ENCODE assay signal across 24 mouse cellular contexts in the genomic region with DNA sequence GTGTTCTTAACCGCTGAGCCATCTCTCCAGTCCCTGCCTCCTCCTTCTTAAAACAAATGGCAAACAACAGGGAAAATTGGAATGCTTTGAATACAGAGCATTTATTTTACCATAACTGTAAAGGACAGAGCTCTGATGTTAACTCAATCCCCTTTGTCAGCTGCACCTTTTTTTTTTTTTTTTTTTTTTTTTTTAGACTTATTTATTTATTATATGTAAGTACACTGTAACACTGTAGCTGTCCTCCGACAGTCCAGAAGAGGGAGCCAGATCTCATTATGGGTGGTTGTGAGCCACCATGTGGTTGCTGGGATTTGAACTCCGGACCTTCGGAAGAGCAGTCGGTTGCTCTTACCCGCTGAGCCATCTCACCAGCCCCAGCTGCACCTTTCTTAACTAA. TPM values are rescaled to one million over a fixed set of nuclear protein-coding genes. Genes with fewer than 3 reads are reported as not detected.
A peak's percentile ranks its signal among the peaks of the same experiment; 100 is the strongest.
DNase-seq lines count a peak whose midpoint lies in the region; ATAC-seq and TF ChIP-seq lines count a peak whose summit lies in the region.
"Had no signal": no experiment of that assay in that cellular context is flagged by ENCODE, and none has a peak within 500 bp of the region (broad histone marks: within the 10 kb centered on the region; RNA-seq: fewer than 3 reads in every experiment).

No protein-coding gene starts in this region.

- no peak overlapping the region for H3K9ac ChIP-seq in hindbrain, postnatal 0 days (replicated peaks; ENCODE audit: low read length)
- H3K9ac ChIP-seq in hindbrain, embryonic 13.5 days: no peak overlapping the region
- H3K9ac ChIP-seq in liver, embryonic 14.5 days (replicated peaks): no peak overlapping the region
- no peak overlapping the region for H3K9ac ChIP-seq in liver, embryonic 12.5 days
- no peak overlapping the region for H3K9ac ChIP-seq in ES-Bruce4 (ENCODE audit: low read depth, poor library complexity, severe bottlenecking)
- H3K9ac ChIP-seq in forebrain, embryonic 11.5 days (ENCODE audit: low read length): no peak overlapping the region
- H3K9ac ChIP-seq: embryonic facial prominence, embryonic 15.5 days; neural tube, embryonic 13.5 days had no signal

- no peak for TF ChIP-seq POLR2A in ES-Bruce4 (IDR thresholded peaks at IDR 0.05; ENCODE audit: insufficient read depth, low read length)

- H3K36me3 ChIP-seq in hindbrain, postnatal 0 days (ENCODE audit: insufficient read depth, low read length): no peaks in the 10 kb centered on the region
- peaks cover 6% of the 10 kb centered on the region for H3K36me3 ChIP-seq in hindbrain, embryonic 13.5 days
- H3K36me3 ChIP-seq in liver, embryonic 14.5 days (replicated peaks; ENCODE audit: control insufficient read depth, insufficient read depth, low read depth): no peaks in the 10 kb centered on the region; the same call in 1 of the 2 replicates
- peaks cover 8% of the 10 kb centered on the region for H3K36me3 ChIP-seq in liver, embryonic 12.5 days
- peaks cover 5% of the 10 kb centered on the region for H3K36me3 ChIP-seq in ES-Bruce4 (ENCODE audit: control insufficient read depth, insufficient read depth, low read length, poor library complexity, severe bottlenecking)
- no peaks in the 10 kb centered on the region for H3K36me3 ChIP-seq in forebrain, embryonic 11.5 days (ENCODE audit: control insufficient read depth, insufficient read depth, low read length)
- H3K36me3 ChIP-seq: embryonic facial prominence, embryonic 15.5 days had no signal

- no peaks in the 10 kb centered on the region for H3K27me3 ChIP-seq in hindbrain, postnatal 0 days (ENCODE audit: insufficient read depth, low read length)
- no peaks in the 10 kb centered on the region for H3K27me3 ChIP-seq in hindbrain, embryonic 13.5 days
- no peaks in the 10 kb centered on the region for H3K27me3 ChIP-seq in liver, embryonic 14.5 days (ENCODE audit: control insufficient read depth, insufficient read depth, low read length)
- no peaks in the 10 kb centered on the region for H3K27me3 ChIP-seq in liver, embryonic 12.5 days (replicated peaks)
- no peaks in the 10 kb centered on the region for H3K27me3 ChIP-seq in ES-Bruce4 (ENCODE audit: control insufficient read depth, insufficient read depth, low read length, poor library complexity, severe bottlenecking)
- H3K27me3 ChIP-seq in forebrain, embryonic 11.5 days (ENCODE audit: control insufficient read depth, insufficient read depth, low read length): no peaks in the 10 kb centered on the region
- H3K27me3 ChIP-seq: embryonic facial prominence, embryonic 15.5 days; neural tube, embryonic 13.5 days had no signal

- no peaks in the 10 kb centered on the region for H3K9me3 ChIP-seq in hindbrain, postnatal 0 days (ENCODE audit: low read length)
- no peaks in the 10 kb centered on the region for H3K9me3 ChIP-seq in hindbrain, embryonic 13.5 days
- H3K9me3 ChIP-seq in liver, embryonic 14.5 days (ENCODE audit: control insufficient read depth, low read length): no peaks in the 10 kb centered on the region
- no peaks in the 10 kb centered on the region for H3K9me3 ChIP-seq in liver, embryonic 12.5 days (replicated peaks)
- H3K9me3 ChIP-seq in ES-Bruce4 (replicated peaks; ENCODE audit: control insufficient read depth, insufficient read depth, low read length, poor library complexity, severe bottlenecking): no peaks in the 10 kb centered on the region
- no peaks in the 10 kb centered on the region for H3K9me3 ChIP-seq in forebrain, embryonic 11.5 days (ENCODE audit: control insufficient read depth, low read length)
- H3K9me3 ChIP-seq: embryonic facial prominence, embryonic 15.5 days; megakaryocyte, embryonic 14.5 days; neural tube, embryonic 13.5 days had no signal

- 90% methylated on average over 6 of the region's 6 CpGs for WGBS in hindbrain, postnatal 0 days
- WGBS in hindbrain, embryonic 13.5 days: 91% methylated on average over 6 of the region's 6 CpGs
- WGBS in liver, embryonic 14.5 days (ENCODE audit: insufficient replicate concordance): 84% methylated on average over 6 of the region's 6 CpGs
- WGBS in liver, embryonic 12.5 days (ENCODE audit: insufficient replicate concordance): 89% methylated on average over 6 of the region's 6 CpGs
- 88% methylated on average over 6 of the region's 6 CpGs for WGBS in forebrain, embryonic 11.5 days

- no peak for TF ChIP-seq EP300 in liver, embryonic 14.5 days (IDR thresholded peaks at IDR 0.05; ENCODE audit: low read depth)
- TF ChIP-seq EP300 in ES-Bruce4 (IDR thresholded peaks at IDR 0.05; ENCODE audit: insufficient read depth, low read depth, low read length): no peak

- ATAC-seq in CD4-positive, CD25-positive, alpha-beta regulatory T cell, adult 4 months: no peak
- no peak for ATAC-seq in hindbrain, postnatal 0 days
- ATAC-seq in hindbrain, embryonic 13.5 days (ENCODE audit: low FRiP score): no peak
- no peak for ATAC-seq in liver, embryonic 14.5 days (ENCODE audit: insufficient read depth)
- no peak for ATAC-seq in liver, embryonic 12.5 days
- ATAC-seq in forebrain, embryonic 11.5 days (replicated peaks; ENCODE audit: low FRiP score): no peak
- ATAC-seq: hindbrain, embryonic 16.5 days had no signal

- TF ChIP-seq CTCF in hindbrain, postnatal 0 days (IDR thresholded peaks at IDR 0.05; ENCODE audit: low read depth): 0 out of 2 replicates have a peak, but pooled peaks have one; percentile 9
- TF ChIP-seq CTCF in liver, embryonic 14.5 days (IDR thresholded peaks at IDR 0.05; ENCODE audit: low read depth): peak; percentile 38
- TF ChIP-seq CTCF in ES-Bruce4 (IDR thresholded peaks at IDR 0.05; ENCODE audit: low read depth, low read length): peak; percentile 21

- peaks cover 4% of the 10 kb centered on the region; the same call in 1 of the 2 replicates for H3K4me1 ChIP-seq in hindbrain, postnatal 0 days (ENCODE audit: insufficient read depth, low read length)
- peaks cover 22% of the 10 kb centered on the region for H3K4me1 ChIP-seq in hindbrain, embryonic 13.5 days (replicated peaks)
- H3K4me1 ChIP-seq in liver, embryonic 14.5 days (replicated peaks; ENCODE audit: control insufficient read depth in 2 of 2, insufficient read depth in 2 of 2, low read length in 1 of 2): peaks cover 8% of the 10 kb centered on the region in 2 experiments
- peaks cover 24% of the 10 kb centered on the region for H3K4me1 ChIP-seq in liver, embryonic 12.5 days
- H3K4me1 ChIP-seq in ES-Bruce4 (ENCODE audit: control insufficient read depth, insufficient read depth, low read length): no peaks in the 10 kb centered on the region
- H3K4me1 ChIP-seq in forebrain, embryonic 11.5 days (replicated peaks; ENCODE audit: control insufficient read depth, insufficient read depth, low read length): peaks cover 2% of the 10 kb centered on the region; the same call in 1 of the 2 replicates

- H3K4me3 ChIP-seq in hindbrain, postnatal 0 days (ENCODE audit: low read length): no peak overlapping the region
- H3K4me3 ChIP-seq in hindbrain, embryonic 13.5 days: no peak overlapping the region
- H3K4me3 ChIP-seq in liver, embryonic 14.5 days (ENCODE audit: insufficient read depth in 1 of 2, low read depth in 2 of 2, low read length in 2 of 2): no peak overlapping the region
- no peak overlapping the region for H3K4me3 ChIP-seq in liver, embryonic 12.5 days
- no peak overlapping the region for H3K4me3 ChIP-seq in ES-Bruce4 (ENCODE audit: low read depth, low read length)
- H3K4me3 ChIP-seq in forebrain, embryonic 11.5 days (ENCODE audit: low read depth, low read length): no peak overlapping the region
- H3K4me3 ChIP-seq: embryonic facial prominence, embryonic 15.5 days; megakaryocyte, embryonic 14.5 days; neural tube, embryonic 13.5 days had no signal

- no peak overlapping the region for H3K27ac ChIP-seq in hindbrain, postnatal 0 days
- H3K27ac ChIP-seq in hindbrain, embryonic 13.5 days: no peak overlapping the region
- H3K27ac ChIP-seq in liver, embryonic 14.5 days: no peak overlapping the region
- H3K27ac ChIP-seq in liver, embryonic 12.5 days: no peak overlapping the region
- no peak overlapping the region for H3K27ac ChIP-seq in ES-Bruce4 (ENCODE audit: insufficient read depth, low read length)
- H3K27ac ChIP-seq in forebrain, embryonic 11.5 days (ENCODE audit: low read depth, low read length): no peak overlapping the region
- H3K27ac ChIP-seq: embryonic facial prominence, embryonic 15.5 days; neural tube, embryonic 13.5 days had no signal

- no peak overlapping the region for H3K4me2 ChIP-seq in hindbrain, postnatal 0 days (ENCODE audit: low read depth, low read length)
- H3K4me2 ChIP-seq in hindbrain, embryonic 13.5 days: no peak overlapping the region
- no peak overlapping the region for H3K4me2 ChIP-seq in liver, embryonic 14.5 days (ENCODE audit: low read depth)
- H3K4me2 ChIP-seq in liver, embryonic 12.5 days: no peak overlapping the region
- H3K4me2 ChIP-seq in forebrain, embryonic 11.5 days (ENCODE audit: low read depth, low read length, severe bottlenecking): no peak overlapping the region
- H3K4me2 ChIP-seq: embryonic facial prominence, embryonic 15.5 days; heart, embryonic 11.5 days; neural tube, embryonic 13.5 days had no signal

- peak; percentile 46 for DNase-seq in CD4-positive, CD25-positive, alpha-beta regulatory T cell, adult 2 months (ENCODE audit: low read depth, low spot score)
- DNase-seq in hindbrain, postnatal 0 days (ENCODE audit: low spot score): no peak
- no peak for DNase-seq in liver, embryonic 14.5 days (ENCODE audit: low read depth in 3 of 3, low spot score in 3 of 3)
- DNase-seq in forebrain, embryonic 11.5 days (ENCODE audit: low spot score): no peak
- DNase-seq: adrenal gland, adult 2 months; cerebellum, adult 18-20 months; cerebellum, postnatal 14 days; kidney, adult 18-20 months; kidney, postnatal 25 days; lung, postnatal 14 days; midbrain, embryonic 14.5 days; retina, postnatal 1 day; right cerebral cortex, postnatal 25 days; spleen, adult 18-20 months; thymus, postnatal 36 days had no signal

RNA-seq across cellular contexts. Expression of gene Dpy30, which starts 5.0 kb away (rescaled TPM):
- 100 to 1,000 TPM; 134 to 146 TPM for polyA plus RNA-seq in CD4-positive, CD25-positive, alpha-beta regulatory T cell, adult 4 months (2017; shearing (Covaris generic))
- 42.5 and 49.9 TPM in 2 replicates for total RNA-seq in hindbrain, postnatal 0 days (2014; rRNA removed)
- 253 and 256 TPM in 2 replicates for polyA plus RNA-seq in hindbrain, postnatal 0 days (2015; fragmentation: Nextera tagmentation; extraction: Ambion mirVana)
- 215 and 218 TPM in 2 replicates for polyA plus RNA-seq in hindbrain, embryonic 13.5 days (2015; fragmentation: Nextera tagmentation; extraction: Ambion mirVana)
- polyA plus RNA-seq in liver, embryonic 14.5 days (2012; rRNA removed): 71.4 and 104 TPM in 2 replicates
- polyA plus RNA-seq in liver, embryonic 14.5 days (2014; fragmentation: Nextera tagmentation; extraction: Ambion mirVana): 145 and 149 TPM in 2 replicates
- 204 and 209 TPM in 2 replicates for polyA plus RNA-seq in liver, embryonic 12.5 days (2016; fragmentation: Nextera tagmentation; extraction: Ambion mirVana)
- 244 and 257 TPM in 2 replicates for polyA plus RNA-seq in ES-Bruce4 (2011; ENCODE audit: insufficient read depth, insufficient read length, low read depth, missing spikeins)
- 244 and 285 TPM in 2 replicates for polyA plus RNA-seq in forebrain, embryonic 11.5 days (2014; fragmentation: Nextera tagmentation; extraction: Ambion mirVana)

RNA-seq across cellular contexts. Expression of gene Spast, which starts 20.1 kb away (rescaled TPM):
- 10 to 100 TPM in 1 of 2 experiments, 1 to 10 TPM in 1; 6.9 to 10.9 TPM for polyA plus RNA-seq in CD4-positive, CD25-positive, alpha-beta regulatory T cell, adult 4 months (2017; shearing (Covaris generic))
- 92.2 and 96.7 TPM in 2 replicates for total RNA-seq in hindbrain, postnatal 0 days (2014; rRNA removed)
- 24.4 and 25.3 TPM in 2 replicates for polyA plus RNA-seq in hindbrain, postnatal 0 days (2015; fragmentation: Nextera tagmentation; extraction: Ambion mirVana)
- 25.9 and 27.1 TPM in 2 replicates for polyA plus RNA-seq in hindbrain, embryonic 13.5 days (2015; fragmentation: Nextera tagmentation; extraction: Ambion mirVana)
- 2.5 and 4.1 TPM in 2 replicates for polyA plus RNA-seq in liver, embryonic 14.5 days (2012; rRNA removed)
- 5.4 and 6.8 TPM in 2 replicates for polyA plus RNA-seq in liver, embryonic 14.5 days (2014; fragmentation: Nextera tagmentation; extraction: Ambion mirVana)
- polyA plus RNA-seq in liver, embryonic 12.5 days (2016; fragmentation: Nextera tagmentation; extraction: Ambion mirVana): 10.6 and 10.7 TPM in 2 replicates
- 30.1 and 30.6 TPM in 2 replicates for polyA plus RNA-seq in ES-Bruce4 (2011; ENCODE audit: insufficient read depth, insufficient read length, low read depth, missing spikeins)
- polyA plus RNA-seq in forebrain, embryonic 11.5 days (2014; fragmentation: Nextera tagmentation; extraction: Ambion mirVana): 41.1 and 45.1 TPM in 2 replicates

RNA-seq across cellular contexts. Expression of gene Memo1, which starts 23.4 kb away (rescaled TPM):
- polyA plus RNA-seq in CD4-positive, CD25-positive, alpha-beta regulatory T cell, adult 4 months (2017; shearing (Covaris generic)): 10 to 100 TPM; 37.0 to 47.0 TPM
- 51.9 and 60.2 TPM in 2 replicates for total RNA-seq in hindbrain, postnatal 0 days (2014; rRNA removed)
- polyA plus RNA-seq in hindbrain, postnatal 0 days (2015; fragmentation: Nextera tagmentation; extraction: Ambion mirVana): 46.3 and 46.4 TPM in 2 replicates
- polyA plus RNA-seq in hindbrain, embryonic 13.5 days (2015; fragmentation: Nextera tagmentation; extraction: Ambion mirVana): 64.0 and 66.7 TPM in 2 replicates
- 24.4 and 38.8 TPM in 2 replicates for polyA plus RNA-seq in liver, embryonic 14.5 days (2012; rRNA removed)
- polyA plus RNA-seq in liver, embryonic 14.5 days (2014; fragmentation: Nextera tagmentation; extraction: Ambion mirVana): 111 and 116 TPM in 2 replicates
- 97.7 and 98.5 TPM in 2 replicates for polyA plus RNA-seq in liver, embryonic 12.5 days (2016; fragmentation: Nextera tagmentation; extraction: Ambion mirVana)
- 72.7 and 74.6 TPM in 2 replicates for polyA plus RNA-seq in ES-Bruce4 (2011; ENCODE audit: insufficient read depth, insufficient read length, low read depth, missing spikeins)
- polyA plus RNA-seq in forebrain, embryonic 11.5 days (2014; fragmentation: Nextera tagmentation; extraction: Ambion mirVana): 77.9 and 83.7 TPM in 2 replicates
